Mouse (Mus musculus) kidney, postnatal 4 days (tissue): Measurements from ENCODE around the gene Lbh.
A peak's percentile ranks its signal among the peaks of the same experiment; 100 is the strongest.

Experiments
- DNase-seq, 2 experiments: peaks; one replicate each; pipeline ENCODE4 v3.0.0; 2021; ENCODE audit warnings: mixed read lengths in 2 of 2

Gene Lbh

GRCm38 (mm10) chr17:72918053-72918452 is at the start of gene Lbh:
Gene Lbh (plus strand): TSS chr17:72918305.
- DNase-seq, result peak; percentile 94 to 96

DNA sequence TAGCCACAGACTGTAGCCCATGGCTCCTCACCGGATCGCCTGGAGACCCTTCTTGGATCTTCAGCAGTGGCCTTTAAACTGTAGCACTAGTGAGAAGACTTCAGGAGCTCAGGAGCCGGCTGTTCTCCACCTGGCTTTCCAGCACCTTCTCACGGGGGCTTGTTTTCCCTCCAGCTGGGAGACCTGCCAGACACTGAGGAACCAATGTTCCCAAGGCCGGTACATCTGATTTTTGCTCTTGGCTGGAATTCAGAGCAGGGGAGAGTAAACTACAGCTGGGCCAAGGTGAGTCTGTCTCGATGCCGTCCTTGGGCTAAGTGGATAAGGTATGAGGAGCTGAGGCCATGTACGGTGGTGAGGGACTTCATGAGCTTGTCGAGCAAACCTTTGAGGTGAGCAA is 39.1 kb upstream of the Lbh start:
- no peak for DNase-seq

GRCm38 (mm10) chr17:72880156-72880555 is 37.9 kb upstream of the Lbh start:
- no peak for DNase-seq

- DNase-seq, result no peak
These were observed 37.1 kb upstream of the Lbh start for GRCm38 (mm10) chr17:72881051-72881450.

- no peak for DNase-seq
These were observed 36.3 kb upstream of the Lbh start for GRCm38 (mm10) chr17:72881804-72882203.

GRCm38 (mm10) chr17:72889556-72890397 is 28.3 kb upstream of the Lbh start:
- DNase-seq, result peak; percentile 55 to 77

- no peak for DNase-seq
These were observed 27.7 kb upstream of the Lbh start for GRCm38 (mm10) chr17:72890398-72890898.

DNA sequence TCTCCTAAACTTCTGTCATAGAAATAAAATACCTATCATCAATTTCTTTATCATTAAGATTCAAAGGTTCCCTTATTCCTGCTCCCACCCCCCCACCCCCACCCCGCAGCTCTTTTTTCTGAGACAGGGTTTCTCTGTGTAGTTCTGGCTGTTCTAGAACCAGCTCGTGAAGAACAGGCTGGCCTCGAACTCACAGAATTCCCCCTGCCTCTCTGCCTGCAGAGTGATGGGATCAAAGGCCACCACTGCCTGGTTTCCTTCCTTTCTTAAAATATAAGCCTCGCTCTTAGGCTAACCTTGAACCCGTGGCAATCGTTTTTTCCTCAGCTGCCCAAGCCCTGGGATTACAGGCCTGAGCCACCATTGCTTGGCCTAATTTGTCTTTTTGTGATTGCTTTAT is 26.5 kb upstream of the Lbh start:
- DNase-seq, result no peak

GRCm38 (mm10) chr17:72895506-72895905 is 22.6 kb upstream of the Lbh start:
- no peak for DNase-seq

- no peak for DNase-seq
These were observed 21.0 kb upstream of the Lbh start for GRCm38 (mm10) chr17:72897076-72897475.

- no peak for DNase-seq
These were observed 20.1 kb upstream of the Lbh start for GRCm38 (mm10) chr17:72897961-72898360.

DNA sequence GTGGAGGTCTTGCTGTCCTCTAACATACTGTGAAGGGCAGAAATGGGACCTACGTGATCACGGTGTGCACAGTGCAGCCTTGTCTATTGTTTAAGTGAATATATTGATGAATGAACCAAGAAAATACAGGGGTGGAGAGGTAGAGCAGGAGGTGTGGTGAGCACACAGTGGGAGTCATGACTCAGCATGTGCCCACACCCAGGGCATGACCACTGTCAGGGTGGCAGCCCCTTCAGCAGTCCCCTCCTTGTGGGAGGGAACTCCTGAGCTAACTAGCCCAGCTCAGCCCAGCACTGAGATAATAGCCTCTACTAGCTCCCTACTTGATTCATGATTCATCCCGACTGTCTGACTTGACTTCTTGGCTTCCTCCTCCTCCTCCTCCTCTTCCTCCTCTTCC is 19.3 kb upstream of the Lbh start:
- no peak for DNase-seq

DNA sequence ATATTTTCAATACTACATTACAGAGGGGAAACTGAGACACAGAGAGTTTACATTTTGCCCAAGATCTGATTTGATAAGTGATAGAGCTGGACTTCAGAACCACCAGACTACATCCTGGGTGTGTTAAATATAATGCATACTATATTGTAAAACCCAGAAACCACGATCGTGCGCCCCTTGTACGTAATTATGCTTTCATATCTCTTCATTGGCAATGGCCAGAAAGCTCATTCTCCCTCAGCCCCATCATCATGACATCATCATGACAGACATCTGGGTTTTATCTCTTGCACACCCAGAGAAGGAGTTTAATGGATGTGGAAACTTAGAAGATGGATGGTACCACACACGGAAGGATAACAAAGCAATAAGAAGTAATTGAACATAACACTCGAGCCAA is 17.1 kb upstream of the Lbh start:
- DNase-seq, result no peak

DNA sequence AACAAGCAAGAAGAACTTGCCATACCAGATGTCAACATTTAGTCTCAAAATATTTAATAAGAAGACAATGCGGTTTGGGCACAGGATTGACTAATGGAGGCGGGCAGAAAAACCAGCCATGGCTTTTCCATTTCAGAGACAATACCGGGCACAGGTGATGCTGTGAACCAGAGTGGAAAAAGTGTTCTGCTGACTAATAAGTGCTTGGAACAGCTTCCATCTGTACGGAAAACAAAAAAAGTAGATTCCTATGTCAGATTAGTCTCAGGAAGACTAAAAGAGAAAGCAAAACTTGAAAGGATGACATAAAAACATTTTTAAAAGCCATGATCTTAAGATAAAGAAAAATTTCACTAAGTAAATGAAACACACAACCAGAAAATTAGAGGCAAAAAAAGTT is 16.4 kb upstream of the Lbh start:
- no peak for DNase-seq

DNA sequence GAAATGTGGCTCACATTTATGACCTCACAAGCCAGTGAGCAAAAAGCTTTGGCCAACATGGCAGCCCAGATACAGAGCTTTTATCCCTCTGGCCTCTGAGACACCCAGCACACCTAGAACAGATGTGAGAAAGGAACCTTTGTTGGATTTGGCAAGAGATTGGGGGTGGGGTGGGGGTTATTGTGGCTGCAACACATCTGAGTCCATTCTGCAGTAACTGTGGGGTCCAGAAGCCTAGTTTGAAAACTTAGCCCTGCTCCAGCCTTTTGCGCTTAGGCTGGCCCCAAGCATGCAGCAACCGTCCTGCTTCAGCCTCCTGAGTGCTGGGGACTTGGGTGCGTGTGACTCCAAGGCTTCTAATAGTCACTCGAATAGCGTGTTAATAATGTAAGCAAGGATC is 14.8 kb upstream of the Lbh start:
- no peak for DNase-seq

DNA sequence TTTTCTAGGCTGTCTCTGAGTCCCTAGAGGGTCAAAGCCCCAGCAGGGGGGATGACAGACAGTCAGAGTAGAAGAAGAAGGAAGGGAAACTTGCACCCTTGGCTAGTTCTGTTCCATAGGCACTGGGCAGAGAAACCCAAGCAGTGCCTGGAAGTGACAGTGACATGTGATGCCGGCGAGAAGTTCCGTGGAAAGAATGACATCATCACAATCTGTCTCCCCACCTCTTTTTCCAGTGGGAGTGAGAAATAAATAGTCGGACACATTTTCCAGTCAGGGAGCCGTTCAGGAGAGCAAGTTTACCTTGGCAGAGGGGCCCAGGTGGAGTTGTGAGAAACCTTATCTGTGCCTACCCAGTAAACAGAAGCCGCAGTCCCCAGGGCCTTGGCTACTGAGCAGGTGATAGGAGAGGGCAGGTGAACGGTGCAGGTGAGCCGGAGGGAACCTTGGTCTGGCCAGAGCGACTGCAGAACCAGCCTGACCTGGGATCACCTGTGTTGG is 14.1 kb upstream of the Lbh start:
- DNase-seq, result no peak

- DNase-seq, result no peak
These were observed 13.2 kb upstream of the Lbh start for GRCm38 (mm10) chr17:72904873-72905272.

GRCm38 (mm10) chr17:72906231-72906896 is 11.7 kb upstream of the Lbh start:
- no peak for DNase-seq

GRCm38 (mm10) chr17:72907211-72907610 is 10.9 kb upstream of the Lbh start:
- no peak for DNase-seq

- no peak for DNase-seq
These were observed 10.3 kb upstream of the Lbh start for GRCm38 (mm10) chr17:72907777-72908176.

DNA sequence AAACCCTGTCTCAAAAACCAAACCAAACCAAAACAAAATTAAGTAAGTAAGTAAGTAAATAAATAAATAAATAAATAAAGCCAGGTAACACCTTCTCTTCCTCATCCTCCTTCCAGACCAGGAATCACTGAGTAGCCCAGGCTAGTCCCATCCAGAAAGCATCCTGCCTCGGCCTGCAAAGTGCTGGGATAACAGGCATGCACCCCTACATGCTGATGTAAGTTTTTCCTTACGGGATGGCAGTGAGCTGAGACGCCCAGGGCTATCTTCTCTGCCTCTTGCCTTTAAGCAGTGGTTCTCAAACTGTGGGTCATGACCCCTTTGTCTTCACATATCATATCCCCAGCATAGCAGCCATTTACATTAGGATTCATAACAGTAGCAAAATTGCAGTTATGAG is 9.5 kb upstream of the Lbh start:
- DNase-seq, result no peak

- DNase-seq, result no peak
These were observed 8.8 kb upstream of the Lbh start for GRCm38 (mm10) chr17:72909061-72909852.

GRCm38 (mm10) chr17:72911283-72911682 is 6.8 kb upstream of the Lbh start:
- no peak for DNase-seq
